Mouse (Mus musculus) ovary, postnatal 14 days (tissue): ENCODE data around the gene Foxr1.
"Not testable (repeated sequence)": the region's sequence is repeated elsewhere in the genome, so short reads cannot be mapped to it uniquely, and the experiment has no call there.

ENCODE experiments used
- DNase-seq: peaks from one replicate; pipeline ENCODE4 v3.0.0; 2022; ENCODE audit warnings: low spot score

Gene Foxr1

GRCm38 (mm10) chr9:44417156-44417891 is 23.6 kb downstream of the Foxr1 start:
- DNase-seq = peak; percentile 28

GRCm38 (mm10) chr9:44412781-44413180 is 28.2 kb downstream of the Foxr1 start:
- DNase-seq = no peak

GRCm38 (mm10) chr9:44412306-44412705 is 28.6 kb downstream of the Foxr1 start:
- no peak for DNase-seq

GRCm38 (mm10) chr9:44411601-44412130 is 29.3 kb downstream of the Foxr1 start:
- DNase-seq = no peak

- DNase-seq = no peak
Observed at GRCm38 (mm10) chr9:44410647-44411336, 30.1 kb downstream of the Foxr1 start.

GRCm38 (mm10) chr9:44408693-44409092 is 32.2 kb downstream of the Foxr1 start:
- not testable (repeated sequence) for DNase-seq

- DNase-seq = no peak
Observed at GRCm38 (mm10) chr9:44407752-44408097, 33.2 kb downstream of the Foxr1 start.

- peak; percentile 86 for DNase-seq
Observed at GRCm38 (mm10) chr9:44406906-44407751, 33.8 kb downstream of the Foxr1 start, which contains the start of the genes Rps25 and Trappc4. Gene Rps25, plus strand, starts transcription at chr9:44407139. Gene Trappc4, minus strand, starts transcription at chr9:44407600.

- no peak for DNase-seq
Observed at GRCm38 (mm10) chr9:44405011-44405410, 35.9 kb downstream of the Foxr1 start.

GRCm38 (mm10) chr9:44401081-44401480 is 39.9 kb downstream of the Foxr1 start:
- no peak for DNase-seq

- DNase-seq = no peak
Observed at GRCm38 (mm10) chr9:44399795-44400114, 41.2 kb downstream of the Foxr1 start.

GRCm38 (mm10) chr9:44399114-44399794 is 41.7 kb downstream of the Foxr1 start:
- DNase-seq = no peak

GRCm38 (mm10) chr9:44398551-44398950 is 42.4 kb downstream of the Foxr1 start:
- DNase-seq = no peak

- no peak for DNase-seq
Observed at GRCm38 (mm10) chr9:44398087-44398486, 42.8 kb downstream of the Foxr1 start.

GRCm38 (mm10) chr9:44396684-44397411 is 44.1 kb downstream of the Foxr1 start, which contains the start of gene Slc37a4:
Gene Slc37a4, plus strand, starts transcription at chr9:44396852.
- DNase-seq = peak; percentile 75

GRCm38 (mm10) chr9:44391466-44391865 is 49.5 kb downstream of the Foxr1 start:
- DNase-seq = peak; percentile 61

GRCm38 (mm10) chr9:44389273-44389672 is 51.7 kb downstream of the Foxr1 start:
- DNase-seq = no peak

- DNase-seq = no peak
Observed at GRCm38 (mm10) chr9:44387221-44387620, 53.7 kb downstream of the Foxr1 start.

GRCm38 (mm10) chr9:44384596-44384995 is 56.3 kb downstream of the Foxr1 start:
- DNase-seq = no peak
